Mouse (Mus musculus) urinary bladder, postnatal 10 days (tissue): ENCODE measurements around the gene Pfdn2.
A peak's percentile ranks its signal among the peaks of the same experiment; 100 is the strongest.
"Not testable (repeated sequence)": the region's sequence is repeated elsewhere in the genome, so short reads cannot be mapped to it uniquely, and the experiment has no call there.

ENCODE experiments used
- DNase-seq: peaks from one replicate; pipeline ENCODE4 v3.0.0; 2022; ENCODE audit warnings: low spot score

Pfdn2 gene

GRCm38 (mm10) chr1:171345225-171346094 is at the start of gene Pfdn2, which contains the start of gene Nit1:
TSS of gene Pfdn2 (plus strand) at chr1:171345670.
TSS of gene Nit1 (minus strand) at chr1:171345646.
- peak; percentile 75 for DNase-seq

- no peak for DNase-seq
Measured at GRCm38 (mm10) chr1:171298226-171298625, 47.2 kb upstream of the Pfdn2 start.

GRCm38 (mm10) chr1:171306157-171306556 is 39.3 kb upstream of the Pfdn2 start:
- not testable (repeated sequence) for DNase-seq

GRCm38 (mm10) chr1:171309321-171309720 is 36.1 kb upstream of the Pfdn2 start:
- DNase-seq = no peak

- DNase-seq = no peak
Measured at GRCm38 (mm10) chr1:171319748-171320147, 25.7 kb upstream of the Pfdn2 start.

GRCm38 (mm10) chr1:171320151-171320550 is 25.3 kb upstream of the Pfdn2 start:
- no peak for DNase-seq

- no peak for DNase-seq
Measured at GRCm38 (mm10) chr1:171321415-171321814, 24.1 kb upstream of the Pfdn2 start.

GRCm38 (mm10) chr1:171322012-171322411 is 23.5 kb upstream of the Pfdn2 start:
- DNase-seq = no peak

- DNase-seq = no peak
Measured at GRCm38 (mm10) chr1:171325571-171325970, 19.9 kb upstream of the Pfdn2 start.

- DNase-seq = not testable (repeated sequence)
Measured at GRCm38 (mm10) chr1:171326588-171326987, 18.9 kb upstream of the Pfdn2 start.

- no peak for DNase-seq
Measured at GRCm38 (mm10) chr1:171328244-171328643, 17.2 kb upstream of the Pfdn2 start.

- peak; percentile 40 for DNase-seq
Measured at GRCm38 (mm10) chr1:171328839-171329432, 16.5 kb upstream of the Pfdn2 start, which contains the start of gene Dedd. TSS of gene Dedd (plus strand) at chr1:171329145.

GRCm38 (mm10) chr1:171329433-171330215 is 15.8 kb upstream of the Pfdn2 start:
- peak; percentile 43 for DNase-seq

GRCm38 (mm10) chr1:171330216-171330560 is 15.3 kb upstream of the Pfdn2 start:
- no peak for DNase-seq

- DNase-seq = no peak
Measured at GRCm38 (mm10) chr1:171342262-171343207, 2.9 kb upstream of the Pfdn2 start.

- no peak for DNase-seq
Measured at GRCm38 (mm10) chr1:171343922-171344677, 1.4 kb upstream of the Pfdn2 start.

- no peak for DNase-seq
Measured at GRCm38 (mm10) chr1:171344715-171345114, 755 bp upstream of the Pfdn2 start.

- no peak for DNase-seq
Measured at GRCm38 (mm10) chr1:171346095-171346450, 603 bp downstream of the Pfdn2 start.

- DNase-seq = no peak
Measured at GRCm38 (mm10) chr1:171348665-171349064, 3.2 kb downstream of the Pfdn2 start.

- no peak for DNase-seq
Measured at GRCm38 (mm10) chr1:171349210-171349609, 3.7 kb downstream of the Pfdn2 start.
